In genomic region chr8:111793324-111793917, GRCm38 (mm10) we compare ENCODE assay signal across 22 mouse cellular contexts. TPM values are rescaled to one million over a fixed set of nuclear protein-coding genes. Genes with fewer than 3 reads are reported as not detected.
DNase-seq lines count a peak whose midpoint lies in the region; ATAC-seq and TF ChIP-seq lines count a peak whose summit lies in the region.
"Had no signal": no experiment of that assay in that cellular context is flagged by ENCODE, and none has a peak within 500 bp of the region (broad histone marks: within the 10 kb centered on the region; RNA-seq: fewer than 3 reads in every experiment).

No protein-coding gene starts in this region.

- no peak overlapping the region for H3K4me3 ChIP-seq in forebrain, embryonic 14.5 days (ENCODE audit: low read depth, low read length)
- no peak overlapping the region for H3K4me3 ChIP-seq in forebrain, embryonic 16.5 days (replicated peaks; ENCODE audit: low read length)
- H3K4me3 ChIP-seq in lung, embryonic 16.5 days (ENCODE audit: low read length), result no peak overlapping the region
- no peak overlapping the region for H3K4me3 ChIP-seq in intestine, embryonic 15.5 days (replicated peaks)
- H3K4me3 ChIP-seq in stomach, postnatal 0 days (ENCODE audit: low read depth, low read length), result no peak overlapping the region
- H3K4me3 ChIP-seq: forebrain, embryonic 12.5 days; heart, adult 2 months; limb, embryonic 13.5 days had no signal

- H3K9me3 ChIP-seq in forebrain, embryonic 14.5 days (replicated peaks; ENCODE audit: control insufficient read depth, low read length), result no peaks in the 10 kb centered on the region
- H3K9me3 ChIP-seq in forebrain, embryonic 16.5 days (ENCODE audit: control insufficient read depth, low read length), result no peaks in the 10 kb centered on the region
- no peaks in the 10 kb centered on the region for H3K9me3 ChIP-seq in lung, embryonic 16.5 days (ENCODE audit: control insufficient read depth, low read length)
- H3K9me3 ChIP-seq in intestine, embryonic 15.5 days, result no peaks in the 10 kb centered on the region
- H3K9me3 ChIP-seq in stomach, postnatal 0 days (ENCODE audit: control insufficient read depth, low read length), result no peaks in the 10 kb centered on the region
- H3K9me3 ChIP-seq: forebrain, embryonic 12.5 days; G1E; limb, embryonic 13.5 days had no signal

- no peak for DNase-seq in forebrain, embryonic 14.5 days (ENCODE audit: low spot score)
- DNase-seq in lung, postnatal 25 days (ENCODE audit: low spot score), result no peak
- peak; percentile 34 for DNase-seq in stomach, postnatal 0 days (ENCODE audit: low spot score)
- DNase-seq in adrenal gland, adult 2 months, result no peak
- DNase-seq: cerebellum, adult 2 months; cerebellum, postnatal 36 days; gastrocnemius, postnatal 14 days; heart, adult 2 months; kidney, adult 8-10 months; kidney, postnatal 36 days; layer of hippocampus, adult 9-11 months; thymus, postnatal 25 days had no signal

- H3K27me3 ChIP-seq in forebrain, embryonic 14.5 days (replicated peaks; ENCODE audit: control insufficient read depth, insufficient read depth, low read length), result no peaks in the 10 kb centered on the region
- H3K27me3 ChIP-seq in forebrain, embryonic 16.5 days (replicated peaks; ENCODE audit: control insufficient read depth, insufficient read depth, low read length), result no peaks in the 10 kb centered on the region
- H3K27me3 ChIP-seq in lung, embryonic 16.5 days (ENCODE audit: control insufficient read depth, insufficient read depth, low read depth, low read length), result no peaks in the 10 kb centered on the region
- H3K27me3 ChIP-seq in intestine, embryonic 15.5 days (replicated peaks), result no peaks in the 10 kb centered on the region
- H3K27me3 ChIP-seq in stomach, postnatal 0 days (ENCODE audit: control insufficient read depth, insufficient read depth, low read length), result no peaks in the 10 kb centered on the region
- H3K27me3 ChIP-seq: forebrain, embryonic 12.5 days; limb, embryonic 13.5 days had no signal

- no peaks in the 10 kb centered on the region for H3K36me3 ChIP-seq in forebrain, embryonic 14.5 days (ENCODE audit: control insufficient read depth, insufficient read depth, low read length)
- H3K36me3 ChIP-seq in forebrain, embryonic 16.5 days (ENCODE audit: control insufficient read depth, insufficient read depth), result no peaks in the 10 kb centered on the region; the same call in 1 of the 2 replicates
- no peaks in the 10 kb centered on the region; the same call in 1 of the 2 replicates for H3K36me3 ChIP-seq in lung, embryonic 16.5 days (ENCODE audit: control insufficient read depth, insufficient read depth, low read length)
- no peaks in the 10 kb centered on the region for H3K36me3 ChIP-seq in intestine, embryonic 15.5 days
- H3K36me3 ChIP-seq in stomach, postnatal 0 days (ENCODE audit: control insufficient read depth, insufficient read depth, low read length), result no peaks in the 10 kb centered on the region

- no peak for ATAC-seq in forebrain, embryonic 14.5 days
- no peak for ATAC-seq in forebrain, embryonic 16.5 days
- peak; percentile 85 for ATAC-seq in lung, embryonic 16.5 days (ENCODE audit: low read depth)
- peak; percentile 72 for ATAC-seq in intestine, embryonic 15.5 days
- ATAC-seq in stomach, postnatal 0 days (ENCODE audit: low FRiP score, low TSS enrichment), result no peak
- ATAC-seq: hindbrain, embryonic 16.5 days had no signal

- H3K9ac ChIP-seq in forebrain, embryonic 14.5 days (ENCODE audit: low read length), result no peak overlapping the region
- H3K9ac ChIP-seq in forebrain, embryonic 16.5 days (replicated peaks; ENCODE audit: low read depth, low read length), result no peak overlapping the region
- no peak overlapping the region for H3K9ac ChIP-seq in lung, embryonic 16.5 days (ENCODE audit: low read length)
- H3K9ac ChIP-seq in intestine, embryonic 15.5 days, result no peak overlapping the region
- H3K9ac ChIP-seq in stomach, postnatal 0 days (ENCODE audit: low read length), result no peak overlapping the region
- H3K9ac ChIP-seq: forebrain, embryonic 12.5 days; limb, embryonic 13.5 days; liver, embryonic 14.5 days had no signal

- peak overlapping the region; percentile 36; the same call in 1 of the 2 replicates for H3K27ac ChIP-seq in forebrain, embryonic 14.5 days (ENCODE audit: low read depth, low read length)
- H3K27ac ChIP-seq in forebrain, embryonic 16.5 days (ENCODE audit: low read length), result no peak overlapping the region
- peak overlapping the region; percentile 77 for H3K27ac ChIP-seq in lung, embryonic 16.5 days (ENCODE audit: low read length)
- peak overlapping the region; percentile 64 for H3K27ac ChIP-seq in intestine, embryonic 15.5 days
- H3K27ac ChIP-seq in stomach, postnatal 0 days (replicated peaks), result no peak overlapping the region
- H3K27ac ChIP-seq: forebrain, embryonic 12.5 days; heart, adult 2 months; liver, embryonic 14.5 days had no signal

- H3K4me1 ChIP-seq in forebrain, embryonic 14.5 days (ENCODE audit: control insufficient read depth, insufficient read depth, low read length), result peaks cover 5% of the 10 kb centered on the region; the same call in 1 of the 2 replicates
- H3K4me1 ChIP-seq in forebrain, embryonic 16.5 days (replicated peaks; ENCODE audit: control insufficient read depth, insufficient read depth, low read length), result peaks cover 1% of the 10 kb centered on the region
- H3K4me1 ChIP-seq in lung, embryonic 16.5 days (replicated peaks; ENCODE audit: control insufficient read depth, insufficient read depth, low read length), result peaks cover 29% of the 10 kb centered on the region
- peaks cover 3% of the 10 kb centered on the region; the same call in 1 of the 2 replicates for H3K4me1 ChIP-seq in intestine, embryonic 15.5 days (replicated peaks)
- no peaks in the 10 kb centered on the region for H3K4me1 ChIP-seq in stomach, postnatal 0 days (replicated peaks; ENCODE audit: control insufficient read depth, insufficient read depth)

- TF ChIP-seq CTCF in stomach, postnatal 0 days (IDR thresholded peaks at IDR 0.05; ENCODE audit: low read depth), result no peak

- H3K4me2 ChIP-seq in forebrain, embryonic 14.5 days (ENCODE audit: low read length), result no peak overlapping the region
- no peak overlapping the region for H3K4me2 ChIP-seq in forebrain, embryonic 16.5 days (ENCODE audit: low read length)
- no peak overlapping the region for H3K4me2 ChIP-seq in lung, embryonic 16.5 days (ENCODE audit: low read depth, low read length)
- H3K4me2 ChIP-seq in intestine, embryonic 15.5 days (replicated peaks), result no peak overlapping the region
- no peak overlapping the region for H3K4me2 ChIP-seq in stomach, postnatal 0 days (replicated peaks; ENCODE audit: low read depth)
- H3K4me2 ChIP-seq: forebrain, embryonic 12.5 days; limb, embryonic 13.5 days; midbrain, embryonic 11.5 days had no signal

- no peak for TF ChIP-seq EP300 in stomach, postnatal 0 days (optimal IDR thresholded peaks at IDR 0.05)

- WGBS in forebrain, embryonic 14.5 days, result 87% methylated on average over 3 of the region's 3 CpGs
- whole genome bisulfite sequencing in forebrain, embryonic 16.5 days, result 77% methylated on average over 3 of the region's 3 CpGs
- WGBS in lung, embryonic 16.5 days, result 28% methylated on average over 3 of the region's 3 CpGs
- WGBS in intestine, embryonic 15.5 days, result 42% methylated on average over 3 of the region's 3 CpGs
- WGBS in stomach, postnatal 0 days, result 32% methylated on average over 3 of the region's 3 CpGs

RNA-seq across cellular contexts. Expression of gene Bcar1, which starts 49.8 kb away (rescaled TPM):
- 41.2 and 44.2 TPM in 2 replicates for polyA plus RNA-seq in forebrain, embryonic 14.5 days (2014; fragmentation: Nextera tagmentation; extraction: Ambion mirVana)
- 45.9 and 52.5 TPM in 2 replicates for polyA plus RNA-seq in forebrain, embryonic 16.5 days (2015; fragmentation: Nextera tagmentation; extraction: Ambion mirVana)
- 49.2 and 52.1 TPM in 2 replicates for polyA plus RNA-seq in lung, embryonic 16.5 days (2015; fragmentation: Nextera tagmentation; extraction: Ambion mirVana)
- polyA plus RNA-seq in intestine, embryonic 15.5 days (2015; fragmentation: Nextera tagmentation; extraction: Ambion mirVana), result 40.8 and 44.2 TPM in 2 replicates
- 22.6 and 27.4 TPM in 2 replicates for polyA plus RNA-seq in stomach, postnatal 0 days (2015; fragmentation: Nextera tagmentation; extraction: Ambion mirVana)
- 10 to 100 TPM; 76.9 to 91.2 TPM for total RNA-seq in adrenal gland, adult 2 months (2021)
- polyA plus RNA-seq in adrenal gland, adult 2 months (2012; rRNA removed), result 204 and 210 TPM in 2 replicates
- total RNA-seq: hematopoietic stem cell, adult 5-6 weeks had no signal

Comparison
In these comparisons a context has a peak if more than half of its experiments do, and no peak if none do; other contexts are left out.
1. H3K27ac ChIP-seq: peak in forebrain, embryonic 14.5 days (single experiment), lung, embryonic 16.5 days (single experiment) and intestine, embryonic 15.5 days (single experiment); none in forebrain, embryonic 16.5 days (single experiment) and stomach, postnatal 0 days (single experiment).
2. ATAC-seq: peak in lung, embryonic 16.5 days (single experiment) and intestine, embryonic 15.5 days (single experiment); none in forebrain, embryonic 14.5 days (single experiment), forebrain, embryonic 16.5 days (single experiment) and stomach, postnatal 0 days (single experiment).